Mouse (Mus musculus) heart, postnatal 0 days (tissue): ENCODE measurements around the gene Spdef.

Source experiments
- CTCF ChIP-seq: IDR thresholded peaks from 2 replicates; pipeline ENCODE4 v1.5.1; 2016; ENCODE audit warnings: antibody characterized with exemption, control low read depth, low read depth
- EP300 ChIP-seq: IDR thresholded peaks from 2 replicates; pipeline ENCODE4 v1.6.1; 2016; ENCODE audit warnings: antibody characterized with exemption, low read depth

- TF ChIP-seq CTCF (no peak), EP300 (no peak)
Measured at GRCm38 (mm10) chr17:27725412-27725811, 3.3 kb downstream of the Spdef start.
